Mouse (Mus musculus): ENCODE measurements around the gene Nedd4.

The Nedd4 gene

GRCm38 (mm10) chr9:72722622-72723021 lies 60.5 kb downstream of the Nedd4 start:
- DNase-seq (ENCODE audit: low read depth): no peak

GRCm38 (mm10) chr9:72724491-72725221 lies 62.5 kb downstream of the Nedd4 start:
- no peak for DNase-seq (ENCODE audit: low read depth)

- DNase-seq (ENCODE audit: low read depth): peak; percentile 46
These were observed 71.8 kb downstream of the Nedd4 start for GRCm38 (mm10) chr9:72733966-72734365.

- peak; percentile 58 for DNase-seq (ENCODE audit: low read depth)
These were observed 73.8 kb downstream of the Nedd4 start for GRCm38 (mm10) chr9:72735822-72736410.

- DNase-seq (ENCODE audit: low read depth): no peak
These were observed 79.1 kb downstream of the Nedd4 start for GRCm38 (mm10) chr9:72741206-72741605.

- DNase-seq (ENCODE audit: low read depth): no peak
These were observed 84.1 kb downstream of the Nedd4 start for GRCm38 (mm10) chr9:72746278-72746677.

- DNase-seq (ENCODE audit: low read depth): no peak
These were observed 88.1 kb downstream of the Nedd4 start for GRCm38 (mm10) chr9:72750272-72750671.

- no peak for DNase-seq (ENCODE audit: low read depth)
These were observed 90.5 kb downstream of the Nedd4 start for GRCm38 (mm10) chr9:72752656-72753055.

GRCm38 (mm10) chr9:72753741-72754140 lies 91.6 kb downstream of the Nedd4 start:
- DNase-seq (ENCODE audit: low read depth): no peak

GRCm38 (mm10) chr9:72757143-72757542 lies 95.0 kb downstream of the Nedd4 start:
- DNase-seq (ENCODE audit: low read depth): no peak

GRCm38 (mm10) chr9:72758705-72759131 lies 96.6 kb downstream of the Nedd4 start:
- no peak for DNase-seq (ENCODE audit: low read depth)

GRCm38 (mm10) chr9:72763050-72763718 lies 101.0 kb downstream of the Nedd4 start:
- DNase-seq (ENCODE audit: low read depth): no peak

- DNase-seq (ENCODE audit: low read depth): peak; percentile 53
These were observed 104.7 kb downstream of the Nedd4 start for GRCm38 (mm10) chr9:72766789-72767349.

GRCm38 (mm10) chr9:72775022-72775421 lies 112.9 kb downstream of the Nedd4 start:
- no peak for DNase-seq (ENCODE audit: low read depth)

- DNase-seq (ENCODE audit: low read depth): no peak
These were observed 116.9 kb downstream of the Nedd4 start for GRCm38 (mm10) chr9:72779004-72779403.

GRCm38 (mm10) chr9:72779733-72780132 lies 117.6 kb downstream of the Nedd4 start:
- DNase-seq (ENCODE audit: low read depth): no peak

GRCm38 (mm10) chr9:72780694-72781093 lies 118.5 kb downstream of the Nedd4 start:
- no peak for DNase-seq (ENCODE audit: low read depth)

GRCm38 (mm10) chr9:72781466-72781865 lies 119.3 kb downstream of the Nedd4 start:
- no peak for DNase-seq (ENCODE audit: low read depth)

GRCm38 (mm10) chr9:72782121-72782520 lies 120.0 kb downstream of the Nedd4 start:
- DNase-seq (ENCODE audit: low read depth): no peak

- DNase-seq (ENCODE audit: low read depth): no peak
These were observed 125.6 kb downstream of the Nedd4 start for GRCm38 (mm10) chr9:72787732-72788131.

- no peak for DNase-seq (ENCODE audit: low read depth)
These were observed 128.5 kb downstream of the Nedd4 start for GRCm38 (mm10) chr9:72790530-72791212.

- DNase-seq (ENCODE audit: low read depth): no peak
These were observed 129.1 kb downstream of the Nedd4 start for GRCm38 (mm10) chr9:72791213-72791582.

Data from c-Kit-positive CD71-positive TER-119-negative erythroid progenitor cells, embryonic 14.5 days (primary cell).